Mouse (Mus musculus) heart, adult 2 months (tissue): ENCODE measurements around the gene Sh3bgrl.

ENCODE experiments used
- CTCF ChIP-seq: fragments of 200-600 bp; IDR thresholded peaks from 2 replicates; pipeline ENCODE4 v1.8.1; 2022; ENCODE audit warnings: antibody characterized with exemption, mild to moderate bottlenecking, moderate library complexity
- EP300 ChIP-seq: fragments of 200-500 bp; IDR thresholded peaks from 2 replicates; pipeline ENCODE4 v1.6.1; 2011; ENCODE audit warnings: low read depth, low read length, control low read depth; ENCODE audit not compliant: insufficient read depth
- POLR2A ChIP-seq: fragments of 200-500 bp; IDR thresholded peaks from 2 replicates; pipeline ENCODE4 v1.6.1; 2011; ENCODE audit warnings: mild to moderate bottlenecking, low read depth, low read length, control low read depth; ENCODE audit not compliant: insufficient read depth

GRCm38 (mm10) chrX:109076355-109076754, 18.8 kb upstream of the Sh3bgrl start:
- no peak for TF ChIP-seq EP300
- no peak for TF ChIP-seq POLR2A
- peak; percentile 70 for TF ChIP-seq CTCF
